Mouse (Mus musculus): ENCODE results near the gene Nmu. TPM values are rescaled to one million over a fixed set of nuclear protein-coding genes. Genes with fewer than 3 reads are reported as not detected.

The Nmu gene
- total RNA-seq, 1 experiment from 2014 or later = not detected

GRCm38 (mm10) chr5:76321249-76322196 is 42.1 kb downstream of the Nmu start:
- ATAC-seq (replicated peaks; ENCODE audit: low read depth, poor library complexity, severe bottlenecking) = no peak

DNA sequence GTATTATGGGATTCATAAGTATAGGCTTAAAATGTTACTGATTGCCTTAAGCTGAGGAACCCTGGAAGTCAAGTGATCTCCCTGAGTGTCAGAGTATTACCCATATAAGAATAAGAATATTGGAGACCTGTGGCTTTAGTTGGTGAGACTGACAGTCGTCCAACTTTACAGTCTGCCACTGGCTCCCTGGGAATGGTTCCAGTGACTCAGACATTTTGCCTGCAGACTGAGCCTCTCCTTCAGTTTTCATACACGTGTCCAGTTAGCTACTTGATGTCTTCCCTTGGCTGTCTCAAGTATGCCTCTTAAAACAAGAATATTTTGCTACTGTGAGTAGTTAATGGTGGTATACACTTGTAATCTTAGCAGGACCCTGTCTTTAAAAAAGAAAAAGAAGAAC is 55.4 kb downstream of the Nmu start:
- ATAC-seq (replicated peaks; ENCODE audit: low read depth, poor library complexity, severe bottlenecking) = no peak

DNA sequence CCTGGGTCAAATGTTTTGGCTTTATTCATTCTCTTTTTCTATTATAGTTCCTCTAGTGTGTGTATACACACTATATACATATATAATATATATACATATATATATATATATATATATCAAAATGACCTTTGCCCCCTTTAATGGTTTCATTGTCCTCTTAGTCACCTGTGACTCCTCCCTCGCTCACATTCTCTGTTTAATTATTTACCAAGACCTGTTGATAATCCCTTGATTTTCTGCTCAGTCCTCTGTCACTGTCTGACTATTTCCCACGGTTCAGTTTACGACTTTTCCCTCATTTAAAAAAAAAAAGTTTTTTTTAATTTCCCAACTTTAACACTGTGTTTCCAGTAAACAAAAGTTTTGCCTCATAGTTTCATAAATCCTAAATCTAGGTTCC is 57.3 kb downstream of the Nmu start:
- ATAC-seq (replicated peaks; ENCODE audit: low read depth, poor library complexity, severe bottlenecking) = no peak

GRCm38 (mm10) chr5:76305616-76306015 is 58.0 kb downstream of the Nmu start:
- no peak for ATAC-seq (replicated peaks; ENCODE audit: low read depth, poor library complexity, severe bottlenecking)

GRCm38 (mm10) chr5:76304452-76305341 is 58.9 kb downstream of the Nmu start, which contains the start of gene Clock:
TSS of gene Clock (minus strand) at chr5:76304792.
- peak; percentile 69 for ATAC-seq (replicated peaks; ENCODE audit: low read depth, poor library complexity, severe bottlenecking)

GRCm38 (mm10) chr5:76303745-76304451 is 59.7 kb downstream of the Nmu start:
- ATAC-seq (replicated peaks; ENCODE audit: low read depth, poor library complexity, severe bottlenecking) = peak; percentile 64

GRCm38 (mm10) chr5:76303379-76303744 is 60.2 kb downstream of the Nmu start:
- ATAC-seq (replicated peaks; ENCODE audit: low read depth, poor library complexity, severe bottlenecking) = no peak

DNA sequence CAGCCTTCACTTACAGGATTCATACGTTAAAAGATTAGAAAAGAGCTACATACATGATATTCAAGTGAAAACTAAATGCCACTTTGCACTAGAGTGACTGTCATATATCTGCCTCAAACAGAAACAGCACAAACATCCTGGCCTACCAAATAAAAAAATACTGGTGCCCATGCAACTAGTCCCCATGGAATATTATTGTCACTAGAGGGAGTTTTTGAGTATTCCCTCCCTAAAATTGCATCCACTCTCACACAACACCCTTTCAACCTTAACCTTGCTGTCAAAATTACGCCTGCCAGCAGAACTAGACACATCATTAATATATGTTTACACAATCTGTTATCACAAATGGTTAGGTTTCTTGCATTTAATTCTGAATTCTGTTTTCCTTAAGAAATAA is 61.6 kb downstream of the Nmu start:
- ATAC-seq (replicated peaks; ENCODE audit: low read depth, poor library complexity, severe bottlenecking) = no peak

- no peak for ATAC-seq (replicated peaks; ENCODE audit: low read depth, poor library complexity, severe bottlenecking)
Observed at GRCm38 (mm10) chr5:76289234-76289691, 74.3 kb downstream of the Nmu start.

DNA sequence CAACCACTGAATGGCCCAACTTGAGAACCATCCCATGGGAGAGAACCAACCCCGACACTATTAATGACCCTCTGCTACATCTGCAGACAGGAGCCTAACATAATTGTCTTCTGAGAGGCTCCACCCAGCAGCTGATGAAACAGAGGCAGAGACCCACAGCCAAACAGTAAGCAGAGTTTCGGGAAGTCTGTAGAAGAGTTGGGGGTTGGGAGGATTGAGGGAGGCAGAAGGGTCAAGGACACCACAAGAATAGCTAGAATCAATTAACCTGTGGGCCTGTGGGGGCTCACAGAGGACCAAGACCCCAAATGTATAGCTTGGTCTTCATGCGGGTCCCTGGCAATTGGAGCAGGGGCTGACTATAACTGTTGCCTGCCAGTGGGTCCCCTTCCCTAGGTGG is 75.3 kb downstream of the Nmu start:
- ATAC-seq (replicated peaks; ENCODE audit: low read depth, poor library complexity, severe bottlenecking) = no peak

- ATAC-seq (replicated peaks; ENCODE audit: low read depth, poor library complexity, severe bottlenecking) = no peak
Observed at GRCm38 (mm10) chr5:76287062-76287461, 76.5 kb downstream of the Nmu start.

- no peak for ATAC-seq (replicated peaks; ENCODE audit: low read depth, poor library complexity, severe bottlenecking)
Observed at GRCm38 (mm10) chr5:76285699-76286098, 77.9 kb downstream of the Nmu start.

- ATAC-seq (replicated peaks; ENCODE audit: low read depth, poor library complexity, severe bottlenecking) = no peak
Observed at GRCm38 (mm10) chr5:76283890-76284289, 79.7 kb downstream of the Nmu start.

Other genes with a start within 250 kb of the Nmu start
- gene Srd5a3, start 223.5 kb downstream of the Nmu start, total RNA-seq (2017) = 12.3 and 12.7 TPM in 2 replicates
- 43.2 and 54.0 TPM in 2 replicates for gene Tmem165, start 179.9 kb downstream of the Nmu start, total RNA-seq (2017)
- 11.0 and 13.9 TPM in 2 replicates for gene Clock, start 59.0 kb downstream of the Nmu start, total RNA-seq (2017)
- not detected in 2 replicates for gene Pdcl2, start 32.6 kb downstream of the Nmu start, total RNA-seq (2017)
- not detected in 2 replicates for gene Gm7271, start 120.3 kb upstream of the Nmu start, total RNA-seq (2017)
- gene Exoc1, start 165.5 kb upstream of the Nmu start, total RNA-seq (2017) = 58.8 and 78.7 TPM in 2 replicates
- 17.0 and 21.8 TPM in 2 replicates for gene Cep135, start 224.9 kb upstream of the Nmu start, total RNA-seq (2017)

Measured in common myeloid progenitor, adult 5-6 weeks (primary cell).